Mouse (Mus musculus) frontal cortex, postnatal 14 days (tissue): ENCODE results near the gene Bbs9.

ENCODE experiments used
- DNase-seq, 2 experiments: peaks; one replicate each; pipeline ENCODE4 v3.0.0; 2022; ENCODE audit warnings: low spot score in 2 of 2

Gene Bbs9

DNA sequence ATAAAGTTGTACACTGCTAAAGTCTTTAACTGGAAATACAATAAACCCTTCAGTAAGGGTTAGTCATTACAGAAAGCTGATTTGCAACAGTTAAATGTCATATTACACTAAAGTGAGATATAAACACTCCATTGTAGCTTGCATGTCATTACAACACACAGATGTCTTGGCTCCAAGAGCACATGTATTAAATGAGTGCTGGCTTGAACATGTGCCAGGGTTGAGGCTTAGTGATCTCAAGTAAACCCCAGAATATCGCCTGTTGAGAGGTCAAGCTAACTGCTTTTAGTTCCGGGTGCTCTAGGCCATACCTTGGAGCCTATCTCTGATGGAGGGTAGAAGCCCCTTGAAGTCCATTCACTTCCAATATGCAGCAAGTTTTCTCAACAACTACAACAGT is 273.1 kb downstream of the Bbs9 start:
- no peak for DNase-seq

DNA sequence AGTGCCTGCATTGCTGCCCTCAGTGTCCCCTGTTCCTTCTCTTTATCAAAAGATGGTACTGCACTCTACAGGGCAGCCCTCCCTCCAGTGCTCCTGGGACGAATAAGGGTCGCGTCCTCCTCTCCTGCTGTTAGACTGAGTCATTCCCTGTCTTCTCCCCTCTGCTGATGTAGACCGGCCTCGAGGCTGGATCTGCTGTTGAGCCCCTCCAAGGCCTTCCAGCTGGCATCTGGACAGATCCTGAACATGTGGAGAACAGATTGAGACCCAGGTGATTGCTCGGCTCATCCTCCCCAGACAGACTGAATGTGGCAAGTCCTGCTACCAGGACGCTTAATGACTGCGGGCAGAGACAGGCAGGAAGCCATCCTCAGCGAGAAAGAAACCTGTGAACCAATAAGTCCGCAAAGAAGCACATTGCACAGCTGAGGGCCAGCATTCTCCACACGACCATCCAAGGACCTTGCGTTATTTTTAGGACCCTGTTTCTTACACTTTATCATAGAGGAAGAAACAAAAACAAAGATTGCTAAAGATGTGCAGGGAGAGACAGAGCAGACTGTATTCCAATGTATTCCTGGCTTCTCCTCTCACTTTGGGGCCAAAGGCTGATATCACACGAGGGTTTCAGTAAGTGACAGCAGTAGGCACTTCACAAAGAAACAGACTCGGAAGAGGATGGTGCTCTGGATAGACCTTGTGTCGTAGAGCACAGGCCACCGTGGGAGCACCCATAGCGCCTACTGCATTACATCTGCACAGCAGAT is 275.4 kb downstream of the Bbs9 start:
- no peak for DNase-seq

GRCm38 (mm10) chr9:22751546-22751929 is 276.0 kb downstream of the Bbs9 start:
- no peak for DNase-seq

DNA sequence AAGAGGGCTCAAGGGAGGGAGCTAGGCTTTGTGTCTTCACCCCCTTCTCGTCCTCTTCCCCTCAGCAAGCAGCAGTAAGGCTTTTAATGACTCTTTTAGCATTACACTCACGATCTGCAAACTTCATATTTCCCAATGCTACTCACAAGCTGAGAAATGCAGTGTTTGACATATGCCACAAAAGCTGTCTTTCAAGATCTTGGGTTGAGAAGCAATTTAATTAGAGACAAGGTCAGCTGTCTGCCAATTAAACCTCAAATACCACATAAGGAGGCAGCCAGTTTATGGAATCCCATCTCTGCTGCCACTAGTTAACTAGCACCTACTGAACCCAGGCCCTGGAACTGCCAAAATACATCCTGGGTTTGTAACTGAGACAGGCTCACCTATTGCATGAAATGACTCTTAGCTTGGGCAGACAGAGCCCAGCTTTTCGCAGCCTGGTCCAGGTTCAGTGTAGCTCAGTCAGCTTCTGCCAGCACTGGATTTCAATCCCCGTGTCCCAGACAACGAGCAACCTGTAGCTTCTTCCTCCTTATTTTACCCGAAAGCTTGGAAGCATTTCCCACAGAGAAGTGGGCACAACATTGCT is 278.7 kb downstream of the Bbs9 start:
- DNase-seq: no peak

DNA sequence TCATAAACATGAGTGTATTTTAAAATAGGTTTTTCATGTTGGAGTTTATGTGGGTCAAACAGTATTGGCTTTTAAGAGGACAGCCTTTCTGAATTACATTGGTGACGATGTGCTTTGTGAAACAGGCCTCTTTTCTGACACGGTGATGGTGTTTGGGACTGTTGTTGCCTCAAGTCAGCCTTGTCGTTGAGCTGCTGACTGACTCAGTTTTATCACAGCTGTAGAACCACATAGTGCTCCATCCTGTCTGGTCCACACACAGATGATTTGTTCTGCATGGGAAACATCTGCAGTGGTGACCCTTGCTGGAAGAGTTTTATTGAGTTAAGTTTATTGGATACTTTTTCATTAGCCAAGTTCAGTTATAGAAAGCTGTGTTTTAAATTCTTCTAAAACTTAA is 283.0 kb downstream of the Bbs9 start:
- no peak for DNase-seq

GRCm38 (mm10) chr9:22759241-22759640 is 283.7 kb downstream of the Bbs9 start:
- DNase-seq: no peak

GRCm38 (mm10) chr9:22760376-22760775 is 284.9 kb downstream of the Bbs9 start:
- DNase-seq: no peak

- DNase-seq: no peak
Measured at GRCm38 (mm10) chr9:22761487-22761886, 286.0 kb downstream of the Bbs9 start.

- no peak for DNase-seq
Measured at GRCm38 (mm10) chr9:22765618-22766220, 290.2 kb downstream of the Bbs9 start.

GRCm38 (mm10) chr9:22767154-22767553 is 291.6 kb downstream of the Bbs9 start:
- DNase-seq: no peak

DNA sequence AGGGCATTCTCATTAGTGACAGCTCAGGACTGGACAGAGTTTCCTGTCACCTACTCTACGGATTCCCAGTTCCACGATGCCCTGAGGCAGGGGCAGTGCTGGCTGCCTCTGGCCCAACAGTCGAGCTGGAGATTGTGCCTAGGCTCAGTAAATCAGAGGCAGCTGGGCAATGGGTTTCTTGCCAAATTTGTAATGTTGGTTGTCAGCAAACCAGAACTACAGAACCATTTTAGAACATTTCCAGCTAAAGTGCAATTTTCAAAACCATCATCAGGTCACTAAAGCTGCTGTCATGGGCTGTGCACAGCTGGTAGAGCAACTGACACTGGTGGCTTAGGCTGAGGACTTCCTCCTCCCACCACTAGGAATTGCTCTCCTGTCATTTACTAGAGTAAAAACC is 292.3 kb downstream of the Bbs9 start:
- DNase-seq: no peak

- DNase-seq: no peak
Measured at GRCm38 (mm10) chr9:22771785-22772184, 296.3 kb downstream of the Bbs9 start.

- no peak for DNase-seq
Measured at GRCm38 (mm10) chr9:22776246-22776961, 300.9 kb downstream of the Bbs9 start.

GRCm38 (mm10) chr9:22777425-22777824 is 301.9 kb downstream of the Bbs9 start:
- DNase-seq: no peak

DNA sequence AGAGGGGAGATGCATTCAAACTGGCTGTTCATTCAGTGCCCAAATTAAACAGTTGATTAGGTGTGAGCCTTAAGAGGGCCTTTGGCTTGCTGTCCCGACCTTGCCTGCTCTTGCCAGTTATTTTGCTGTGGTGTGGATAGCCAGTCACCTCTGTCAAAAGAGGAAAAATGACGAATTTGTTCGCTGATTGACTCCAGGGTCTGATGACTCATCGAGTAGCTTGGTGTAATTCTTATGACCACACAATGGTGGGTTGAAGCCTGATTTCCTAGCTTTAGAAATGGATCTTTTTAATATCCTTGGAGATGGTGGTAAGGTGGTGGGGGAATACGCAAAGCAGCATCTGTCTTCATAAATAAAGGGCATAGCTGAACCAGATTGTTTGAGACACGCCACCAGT is 304.1 kb downstream of the Bbs9 start:
- DNase-seq: no peak

DNA sequence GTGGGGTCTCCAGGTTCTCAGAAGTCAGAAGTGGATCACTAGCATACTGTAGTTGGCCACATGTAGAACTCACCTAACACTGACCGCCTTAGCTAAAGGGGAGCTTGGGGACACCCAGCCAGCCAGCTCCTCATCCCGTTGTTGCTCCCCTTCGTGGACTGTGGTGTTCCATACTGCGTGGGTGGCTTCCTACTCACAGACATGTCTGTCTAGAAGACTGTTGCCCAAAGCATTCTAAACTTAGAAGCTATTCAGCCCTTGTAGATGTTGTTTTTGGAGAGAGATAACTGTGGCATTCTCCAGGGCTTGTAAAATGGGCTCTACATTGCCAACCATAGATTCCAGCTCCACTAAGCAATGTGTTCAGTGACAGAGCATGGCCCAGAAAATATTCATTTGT is 310.5 kb downstream of the Bbs9 start:
- DNase-seq: no peak

GRCm38 (mm10) chr9:22788423-22788822 is 312.9 kb downstream of the Bbs9 start:
- no peak for DNase-seq

DNA sequence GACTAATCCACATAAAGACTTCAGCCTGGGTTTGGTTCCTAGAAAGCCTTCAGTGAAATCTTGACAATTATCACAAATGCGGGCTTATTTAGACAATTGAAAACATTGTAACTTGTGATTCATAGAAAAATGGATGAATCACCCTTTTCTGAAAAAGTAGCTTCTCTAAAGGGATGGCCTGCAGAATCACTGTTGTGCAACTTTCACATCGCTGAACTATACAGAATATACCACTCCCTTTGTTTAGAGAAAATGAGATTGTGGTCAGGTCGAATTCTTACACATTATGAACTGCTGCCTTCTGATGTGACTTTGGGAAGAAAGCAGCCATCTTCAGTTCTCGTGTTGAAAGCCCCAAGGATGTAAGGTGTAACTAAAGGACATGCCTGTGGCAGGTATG is 313.3 kb downstream of the Bbs9 start:
- no peak for DNase-seq

DNA sequence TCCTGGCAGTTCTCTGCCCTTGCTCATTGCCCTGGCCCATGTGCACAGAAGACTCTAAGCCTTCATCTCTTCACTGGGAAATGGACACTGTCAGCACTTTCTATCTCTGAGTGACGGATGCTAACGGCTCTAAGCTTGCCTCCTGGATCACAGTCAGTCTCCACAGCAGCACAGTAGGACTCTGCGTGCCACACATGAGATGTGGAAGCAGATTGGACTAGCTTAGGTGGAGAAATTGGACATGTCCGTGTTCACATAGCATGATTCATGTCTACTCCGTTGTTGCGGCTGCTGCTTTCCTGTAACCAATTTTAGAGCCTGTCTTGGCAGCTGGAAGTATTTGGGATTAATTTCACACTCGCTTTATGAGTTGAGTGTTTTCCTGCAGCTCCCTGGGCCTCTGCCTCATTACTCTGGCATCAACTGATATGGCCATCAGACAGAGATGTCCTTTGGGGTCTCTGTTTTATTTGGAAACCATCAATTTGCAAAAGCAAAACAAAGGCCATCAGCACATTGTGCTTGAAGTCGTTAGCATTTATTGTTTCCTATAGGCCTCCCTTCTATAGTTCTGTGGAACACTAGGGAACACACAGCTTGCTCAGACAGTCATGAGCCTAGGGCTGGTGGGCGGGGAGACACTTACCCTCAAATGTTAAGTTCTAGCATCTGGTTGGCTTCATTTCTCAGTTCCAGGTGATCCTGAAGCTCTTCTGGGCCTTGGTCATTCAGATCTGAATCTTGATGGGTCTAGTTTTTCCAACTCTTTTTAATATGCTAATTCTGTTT is 314.1 kb downstream of the Bbs9 start:
- no peak for DNase-seq

- no peak for DNase-seq
Measured at GRCm38 (mm10) chr9:22791208-22791607, 315.7 kb downstream of the Bbs9 start.

DNA sequence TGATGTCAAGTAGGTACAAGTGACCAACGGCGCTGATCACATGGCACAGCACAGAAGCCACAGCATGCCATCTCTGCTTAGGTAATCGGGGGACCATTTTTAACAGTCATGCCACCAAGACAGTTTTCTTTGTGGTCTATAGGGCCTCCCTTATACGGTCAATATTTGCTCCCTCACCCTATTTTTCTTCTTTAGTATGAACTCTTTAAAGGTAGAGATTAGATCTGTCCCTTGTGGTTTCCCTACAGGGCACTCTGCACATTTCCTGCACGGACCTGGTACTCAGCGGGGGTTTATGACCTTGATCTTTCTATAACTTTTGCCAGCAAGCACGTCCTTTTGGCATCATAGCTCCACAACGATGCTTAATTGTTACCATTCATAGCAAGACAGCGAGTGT is 316.2 kb downstream of the Bbs9 start:
- no peak for DNase-seq

DNA sequence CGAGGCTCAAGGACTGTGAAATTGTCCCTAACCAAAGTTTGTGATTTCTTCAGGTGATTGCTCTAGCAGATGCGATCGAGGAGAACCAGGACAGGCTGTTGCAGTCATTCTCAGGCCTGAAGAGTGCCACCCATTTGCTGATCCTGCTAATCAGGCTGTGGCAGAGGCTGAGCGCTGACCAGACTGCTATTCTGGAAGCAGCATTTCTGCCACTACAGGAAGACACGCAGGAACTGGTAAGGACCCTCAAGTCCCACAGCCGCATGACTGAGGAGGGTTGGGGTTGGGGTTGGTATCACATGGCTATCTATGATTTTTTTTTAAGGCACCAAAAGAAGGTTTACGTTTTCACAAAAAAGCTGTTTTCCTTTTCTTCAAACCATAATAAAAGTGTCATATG is 318.2 kb downstream of the Bbs9 start:
- no peak for DNase-seq
